Mouse (Mus musculus): ENCODE results near the gene Macc1.

DNA sequence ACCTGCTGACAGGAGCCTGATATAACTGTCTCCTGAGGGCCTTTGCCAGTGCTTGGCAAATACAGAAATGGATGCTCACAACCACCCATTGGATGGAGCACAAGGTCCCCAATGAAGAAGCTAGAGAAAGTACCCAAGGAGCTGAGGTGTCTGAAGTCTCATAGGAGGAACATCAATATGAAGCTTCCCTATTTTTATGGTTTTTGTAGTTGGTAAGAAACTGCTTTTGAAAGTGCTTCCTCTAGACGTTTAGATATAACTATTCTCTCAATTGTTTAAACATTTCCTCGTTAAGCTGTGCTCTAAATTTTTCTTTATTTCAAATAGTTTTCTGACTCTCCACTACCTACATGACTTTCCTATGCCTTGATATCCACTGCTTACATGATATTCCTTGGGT, 169.2 kb downstream of the Macc1 start:
- no peak for TF ChIP-seq CTCF (IDR thresholded peaks at IDR 0.05)
- TF ChIP-seq EP300 (IDR thresholded peaks at IDR 0.05; ENCODE audit: insufficient read depth, low read depth, low read length): no peak

All from heart, adult 2 months (tissue).